In genomic region chr5:28110881-28111280, GRCm38 (mm10) we compare ENCODE assay signal across 25 mouse cellular contexts. TPM values are rescaled to one million over a fixed set of nuclear protein-coding genes. Genes with fewer than 3 reads are reported as not detected.
DNase-seq lines count a peak whose midpoint lies in the region; ATAC-seq lines count a peak whose summit lies in the region.
"Had no signal": no experiment of that assay in that cellular context is flagged by ENCODE, and none has a peak within 500 bp of the region (broad histone marks: within the 10 kb centered on the region; RNA-seq: fewer than 3 reads in every experiment).

No protein-coding gene starts in this region.

- no peak overlapping the region for H3K27ac ChIP-seq in midbrain, embryonic 11.5 days (ENCODE audit: low read depth, low read length)
- no peak overlapping the region for H3K27ac ChIP-seq in midbrain, embryonic 16.5 days (ENCODE audit: low read length)
- H3K27ac ChIP-seq in forebrain, embryonic 14.5 days (ENCODE audit: low read depth, low read length) = no peak overlapping the region
- H3K27ac ChIP-seq: embryonic facial prominence, embryonic 10.5 days; embryonic facial prominence, embryonic 12.5 days; forebrain, embryonic 13.5 days had no signal

- no peaks in the 10 kb centered on the region for H3K9me3 ChIP-seq in midbrain, embryonic 11.5 days (ENCODE audit: control insufficient read depth, low read length)
- H3K9me3 ChIP-seq in midbrain, embryonic 16.5 days (replicated peaks; ENCODE audit: control insufficient read depth, low read length, poor library complexity, severe bottlenecking) = no peaks in the 10 kb centered on the region
- no peaks in the 10 kb centered on the region for H3K9me3 ChIP-seq in forebrain, embryonic 14.5 days (replicated peaks; ENCODE audit: control insufficient read depth, low read length)
- H3K9me3 ChIP-seq: embryonic facial prominence, embryonic 10.5 days; embryonic facial prominence, embryonic 12.5 days; forebrain, embryonic 13.5 days; G1E had no signal

- no peak for ATAC-seq in midbrain, embryonic 11.5 days (ENCODE audit: low FRiP score)
- no peak for ATAC-seq in midbrain, embryonic 16.5 days
- ATAC-seq in forebrain, embryonic 14.5 days = no peak
- ATAC-seq: activated CD4-positive, CD25-positive, alpha-beta regulatory T cell, adult 4 months; CD4-positive, CD25-positive, alpha-beta regulatory T cell, adult 4 months; forebrain, embryonic 13.5 days; forebrain, embryonic 16.5 days had no signal

- H3K4me2 ChIP-seq in midbrain, embryonic 11.5 days = no peak overlapping the region
- H3K4me2 ChIP-seq in midbrain, embryonic 16.5 days (ENCODE audit: low read length) = no peak overlapping the region
- H3K4me2 ChIP-seq in forebrain, embryonic 14.5 days (ENCODE audit: low read length) = no peak overlapping the region
- H3K4me2 ChIP-seq: embryonic facial prominence, embryonic 12.5 days; forebrain, embryonic 13.5 days had no signal

- H3K9ac ChIP-seq in midbrain, embryonic 11.5 days (ENCODE audit: low read length) = no peak overlapping the region
- no peak overlapping the region for H3K9ac ChIP-seq in midbrain, embryonic 16.5 days (ENCODE audit: low read depth, low read length)
- H3K9ac ChIP-seq in forebrain, embryonic 14.5 days (ENCODE audit: low read length) = no peak overlapping the region
- H3K9ac ChIP-seq: embryonic facial prominence, embryonic 12.5 days; forebrain, embryonic 13.5 days had no signal

- H3K4me1 ChIP-seq in midbrain, embryonic 11.5 days (ENCODE audit: control insufficient read depth, insufficient read depth, low read length) = no peaks in the 10 kb centered on the region
- no peaks in the 10 kb centered on the region for H3K4me1 ChIP-seq in midbrain, embryonic 16.5 days (ENCODE audit: control insufficient read depth, insufficient read depth, low read length)
- H3K4me1 ChIP-seq in forebrain, embryonic 14.5 days (ENCODE audit: control insufficient read depth, insufficient read depth, low read length) = no peaks in the 10 kb centered on the region
- H3K4me1 ChIP-seq: embryonic facial prominence, embryonic 10.5 days; embryonic facial prominence, embryonic 12.5 days; forebrain, embryonic 13.5 days had no signal

- H3K36me3 ChIP-seq in midbrain, embryonic 11.5 days (ENCODE audit: control insufficient read depth, insufficient read depth, low read length) = no peaks in the 10 kb centered on the region
- H3K36me3 ChIP-seq in midbrain, embryonic 16.5 days (ENCODE audit: control insufficient read depth, insufficient read depth, low read length) = no peaks in the 10 kb centered on the region
- no peaks in the 10 kb centered on the region for H3K36me3 ChIP-seq in forebrain, embryonic 14.5 days (ENCODE audit: control insufficient read depth, insufficient read depth, low read length)
- H3K36me3 ChIP-seq: embryonic facial prominence, embryonic 10.5 days; embryonic facial prominence, embryonic 12.5 days; G1E had no signal

- peak; percentile 36 to 45 for DNase-seq in cerebellum, postnatal 10 days
- DNase-seq in cerebellum, postnatal 14 days = no peak
- peak; percentile 12 for DNase-seq in midbrain, embryonic 11.5 days (ENCODE audit: low spot score, missing footprints)
- peak; percentile 54 for DNase-seq in Muller cell, postnatal 12 days (ENCODE audit: inconsistent ontology term)
- DNase-seq in ovary, postnatal 36 days (ENCODE audit: low spot score) = no peak
- DNase-seq in forebrain, embryonic 14.5 days (ENCODE audit: low spot score) = no peak
- DNase-seq: adrenal gland, adult 8-10 months; adrenal gland, postnatal 14 days; adrenal gland, postnatal 36 days; B cell, adult 2 months; cerebellum, adult 11-12 months; cerebellum, adult 2 months; cerebellum, adult 9-10 months; cerebellum, postnatal 25 days had no signal

- no peak overlapping the region for H3K4me3 ChIP-seq in midbrain, embryonic 11.5 days (ENCODE audit: low read depth, low read length)
- no peak overlapping the region for H3K4me3 ChIP-seq in midbrain, embryonic 16.5 days (ENCODE audit: low read depth, low read length)
- no peak overlapping the region for H3K4me3 ChIP-seq in forebrain, embryonic 14.5 days (ENCODE audit: low read depth, low read length)
- H3K4me3 ChIP-seq: embryonic facial prominence, embryonic 10.5 days; embryonic facial prominence, embryonic 12.5 days; forebrain, embryonic 13.5 days had no signal

- WGBS in midbrain, embryonic 11.5 days = 92% methylated on average over 2 of the region's 2 CpGs
- whole genome bisulfite sequencing in midbrain, embryonic 16.5 days = 79% methylated on average over 2 of the region's 2 CpGs
- 73% methylated on average over 2 of the region's 2 CpGs for WGBS in forebrain, embryonic 14.5 days

- H3K27me3 ChIP-seq in midbrain, embryonic 11.5 days (ENCODE audit: control insufficient read depth, insufficient read depth, low read length) = peaks cover 3% of the 10 kb centered on the region; the same call in 1 of the 2 replicates
- no peaks in the 10 kb centered on the region; the same call in 1 of the 2 replicates for H3K27me3 ChIP-seq in midbrain, embryonic 16.5 days (ENCODE audit: control insufficient read depth, insufficient read depth, low read depth, low read length)
- no peaks in the 10 kb centered on the region for H3K27me3 ChIP-seq in forebrain, embryonic 14.5 days (replicated peaks; ENCODE audit: control insufficient read depth, insufficient read depth, low read length)
- H3K27me3 ChIP-seq: Patski had no signal

RNA-seq across cellular contexts. Expression of gene Insig1, which starts 39.7 kb away (rescaled TPM):
- 129 and 137 TPM in 2 replicates for polyA plus RNA-seq in midbrain, embryonic 11.5 days (2014; fragmentation: Nextera tagmentation; extraction: Ambion mirVana)
- 83.3 and 94.0 TPM in 2 replicates for polyA plus RNA-seq in midbrain, embryonic 16.5 days (2015; fragmentation: Nextera tagmentation; extraction: Ambion mirVana)
- polyA plus RNA-seq in forebrain, embryonic 14.5 days (2014; fragmentation: Nextera tagmentation; extraction: Ambion mirVana) = 81.8 and 85.6 TPM in 2 replicates

RNA-seq across cellular contexts. Expression of gene En2, which starts 54.6 kb away (rescaled TPM):
- 2.4 and 2.9 TPM in 2 replicates for polyA plus RNA-seq in midbrain, embryonic 11.5 days (2014; fragmentation: Nextera tagmentation; extraction: Ambion mirVana)
- 0.55 and 0.72 TPM in 2 replicates for polyA plus RNA-seq in midbrain, embryonic 16.5 days (2015; fragmentation: Nextera tagmentation; extraction: Ambion mirVana)
- not detected in 2 replicates for polyA plus RNA-seq in forebrain, embryonic 14.5 days (2014; fragmentation: Nextera tagmentation; extraction: Ambion mirVana)
- polyA plus RNA-seq: activated CD4-positive, CD25-positive, alpha-beta regulatory T cell, adult 4 months; CD4-positive, CD25-positive, alpha-beta regulatory T cell, adult 4 months; embryonic facial prominence, embryonic 10.5 days; embryonic facial prominence, embryonic 12.5 days; embryonic facial prominence, embryonic 14.5 days; forebrain, embryonic 11.5 days; forebrain, embryonic 16.5 days; G1E had no signal

Comparison
In these comparisons a context has a peak if more than half of its experiments do, and no peak if none do; other contexts are left out.
1. DNase-seq: peak in cerebellum, postnatal 10 days (2 of 2), midbrain, embryonic 11.5 days (single experiment) and Muller cell, postnatal 12 days (single experiment); none in cerebellum, postnatal 14 days (0 of 2), ovary, postnatal 36 days (single experiment) and forebrain, embryonic 14.5 days (single experiment).